In genomic region chr6:143149766-143150291, GRCm38 (mm10) we compare ENCODE assay signal across 22 mouse cellular contexts. TPM values are rescaled to one million over a fixed set of nuclear protein-coding genes. Genes with fewer than 3 reads are reported as not detected.
DNase-seq lines count a peak whose midpoint lies in the region; ATAC-seq and TF ChIP-seq lines count a peak whose summit lies in the region.
"Had no signal": no experiment of that assay in that cellular context is flagged by ENCODE, and none has a peak within 500 bp of the region (broad histone marks: within the 10 kb centered on the region; RNA-seq: fewer than 3 reads in every experiment).

No protein-coding gene starts in this region.

- no peak for ATAC-seq in kidney, embryonic 15.5 days (replicated peaks; ENCODE audit: low FRiP score)
- ATAC-seq: forebrain, embryonic 16.5 days; intestine, embryonic 15.5 days; midbrain, embryonic 13.5 days; Patski had no signal

- H3K4me1 ChIP-seq in heart, embryonic 10.5 days: 0 out of 2 replicates have a peak, but pooled peaks cover 3% of the 10 kb centered on the region
- peaks cover 69% of the 10 kb centered on the region for H3K4me1 ChIP-seq in kidney, embryonic 15.5 days
- H3K4me1 ChIP-seq in ES-Bruce4 (ENCODE audit: control insufficient read depth, insufficient read depth, low read length): peaks cover 5% of the 10 kb centered on the region
- peaks cover 31% of the 10 kb centered on the region for H3K4me1 ChIP-seq in limb, embryonic 10.5 days

- H3K27me3 ChIP-seq in heart, embryonic 10.5 days (ENCODE audit: insufficient read depth, poor library complexity, severe bottlenecking): no peaks in the 10 kb centered on the region
- no peaks in the 10 kb centered on the region for H3K27me3 ChIP-seq in kidney, embryonic 15.5 days
- no peaks in the 10 kb centered on the region for H3K27me3 ChIP-seq in ES-Bruce4 (ENCODE audit: control insufficient read depth, insufficient read depth, low read length, poor library complexity, severe bottlenecking)
- no peaks in the 10 kb centered on the region for H3K27me3 ChIP-seq in limb, embryonic 10.5 days (ENCODE audit: low read depth, poor library complexity, severe bottlenecking)
- H3K27me3 ChIP-seq: embryonic facial prominence, embryonic 15.5 days; hindbrain, embryonic 15.5 days; intestine, embryonic 15.5 days; limb, embryonic 13.5 days; midbrain, embryonic 13.5 days; neural tube, embryonic 13.5 days; Patski had no signal

- no peak for TF ChIP-seq POLR2A in ES-Bruce4 (IDR thresholded peaks at IDR 0.05; ENCODE audit: insufficient read depth, low read length)

- no peak overlapping the region for H3K9ac ChIP-seq in kidney, embryonic 15.5 days
- H3K9ac ChIP-seq in ES-Bruce4 (ENCODE audit: low read depth, poor library complexity, severe bottlenecking): 0 out of 2 replicates have a peak overlapping the region, but pooled peaks have one; percentile 43
- H3K9ac ChIP-seq: embryonic facial prominence, embryonic 15.5 days; hindbrain, embryonic 15.5 days; intestine, embryonic 15.5 days; limb, embryonic 13.5 days; midbrain, embryonic 13.5 days; neural tube, embryonic 13.5 days had no signal

- TF ChIP-seq CTCF in ES-Bruce4 (IDR thresholded peaks at IDR 0.05; ENCODE audit: low read depth, low read length): no peak

- no peak for DNase-seq in heart, embryonic 10.5 days (ENCODE audit: low spot score)
- no peak for DNase-seq in heart, postnatal 36 days
- DNase-seq in kidney, adult 18-20 months: no peak
- peak; percentile 14 for DNase-seq in limb, embryonic 10.5 days (ENCODE audit: low spot score)
- no peak for DNase-seq in frontal cortex, adult 2 months (ENCODE audit: extremely low spot score in 1 of 2, low spot score in 1 of 2)
- DNase-seq: adrenal gland, postnatal 14 days; B cell, adult 2 months; cerebellum, adult 11 months; cerebellum, postnatal 14 days; heart, postnatal 14 days; lung, postnatal 14 days; thymus, postnatal 25 days had no signal

- H3K36me3 ChIP-seq in heart, embryonic 10.5 days: no peaks in the 10 kb centered on the region
- H3K36me3 ChIP-seq in kidney, embryonic 15.5 days: no peaks in the 10 kb centered on the region
- H3K36me3 ChIP-seq in ES-Bruce4 (ENCODE audit: control insufficient read depth, insufficient read depth, low read length, poor library complexity, severe bottlenecking): no peaks in the 10 kb centered on the region
- H3K36me3 ChIP-seq in limb, embryonic 10.5 days: no peaks in the 10 kb centered on the region
- H3K36me3 ChIP-seq: embryonic facial prominence, embryonic 15.5 days; hindbrain, embryonic 15.5 days; intestine, embryonic 15.5 days; limb, embryonic 13.5 days; midbrain, embryonic 13.5 days; neural tube, embryonic 13.5 days had no signal

- TF ChIP-seq EP300 in ES-Bruce4 (IDR thresholded peaks at IDR 0.05; ENCODE audit: insufficient read depth, low read depth, low read length): no peak

- 48% methylated on average over 5 of the region's 5 CpGs for WGBS in heart, embryonic 10.5 days
- 33% methylated on average over 5 of the region's 5 CpGs for WGBS in kidney, embryonic 15.5 days
- WGBS in limb, embryonic 10.5 days: 66% methylated on average over 5 of the region's 5 CpGs

- 0 out of 2 replicates have a peak overlapping the region, but pooled peaks have one; percentile 3 for H3K27ac ChIP-seq in heart, embryonic 10.5 days
- H3K27ac ChIP-seq in kidney, embryonic 15.5 days: peak overlapping the region; percentile 71
- peak overlapping the region; percentile 66 for H3K27ac ChIP-seq in ES-Bruce4 (ENCODE audit: insufficient read depth, low read length)
- no peak overlapping the region for H3K27ac ChIP-seq in limb, embryonic 10.5 days
- H3K27ac ChIP-seq: embryonic facial prominence, embryonic 15.5 days; hindbrain, embryonic 15.5 days; intestine, embryonic 15.5 days; limb, embryonic 13.5 days; midbrain, embryonic 13.5 days; neural tube, embryonic 13.5 days had no signal

- intact Hi-C loops in heart, postnatal 36 days (cut with DNase I): no loop called here

- no peaks in the 10 kb centered on the region for H3K9me3 ChIP-seq in heart, embryonic 10.5 days
- no peaks in the 10 kb centered on the region for H3K9me3 ChIP-seq in kidney, embryonic 15.5 days (replicated peaks)
- no peaks in the 10 kb centered on the region for H3K9me3 ChIP-seq in ES-Bruce4 (replicated peaks; ENCODE audit: control insufficient read depth, insufficient read depth, low read length, poor library complexity, severe bottlenecking)
- no peaks in the 10 kb centered on the region for H3K9me3 ChIP-seq in limb, embryonic 10.5 days (replicated peaks)
- H3K9me3 ChIP-seq: embryonic facial prominence, embryonic 15.5 days; hindbrain, embryonic 15.5 days; intestine, embryonic 15.5 days; limb, embryonic 13.5 days; midbrain, embryonic 13.5 days; neural tube, embryonic 13.5 days had no signal

- H3K4me3 ChIP-seq in heart, embryonic 10.5 days: no peak overlapping the region
- H3K4me3 ChIP-seq in kidney, embryonic 15.5 days (replicated peaks): no peak overlapping the region
- no peak overlapping the region for H3K4me3 ChIP-seq in ES-Bruce4 (ENCODE audit: low read depth, low read length)
- no peak overlapping the region for H3K4me3 ChIP-seq in limb, embryonic 10.5 days
- H3K4me3 ChIP-seq: embryonic facial prominence, embryonic 15.5 days; hindbrain, embryonic 15.5 days; intestine, embryonic 15.5 days; limb, embryonic 13.5 days; midbrain, embryonic 13.5 days; neural tube, embryonic 13.5 days had no signal

- H3K4me2 ChIP-seq in kidney, embryonic 15.5 days: no peak overlapping the region
- H3K4me2 ChIP-seq: embryonic facial prominence, embryonic 15.5 days; hindbrain, embryonic 15.5 days; intestine, embryonic 15.5 days; limb, embryonic 13.5 days; midbrain, embryonic 13.5 days; neural tube, embryonic 13.5 days had no signal

RNA-seq across cellular contexts. Expression of gene Etnk1, which starts 17.2 kb away (rescaled TPM):
- polyA plus RNA-seq in heart, embryonic 10.5 days (2016; fragmentation: Nextera tagmentation; extraction: Ambion mirVana): 16.2 and 18.1 TPM in 2 replicates
- total RNA-seq in heart, postnatal 36 days (2021): 10 to 100 TPM; 23.8 to 26.9 TPM
- 26.4 and 28.2 TPM in 2 replicates for polyA plus RNA-seq in kidney, embryonic 15.5 days (2015; fragmentation: Nextera tagmentation; extraction: Ambion mirVana)
- polyA plus RNA-seq in ES-Bruce4 (2011; ENCODE audit: insufficient read depth, insufficient read length, low read depth, missing spikeins): 140 and 149 TPM in 2 replicates
- polyA plus RNA-seq in limb, embryonic 10.5 days (2016; fragmentation: Nextera tagmentation; extraction: Ambion mirVana): 20.9 and 21.2 TPM in 2 replicates
- 174 and 184 TPM in 2 replicates for polyA plus RNA-seq in frontal cortex, adult 2 months (2012; rRNA removed)

RNA-seq across cellular contexts. Expression of gene C2cd5, which starts 49.9 kb away (rescaled TPM):
- 27.3 and 28.5 TPM in 2 replicates for polyA plus RNA-seq in heart, embryonic 10.5 days (2016; fragmentation: Nextera tagmentation; extraction: Ambion mirVana)
- 10 to 100 TPM; 14.6 to 16.9 TPM for total RNA-seq in heart, postnatal 36 days (2021)
- polyA plus RNA-seq in kidney, embryonic 15.5 days (2015; fragmentation: Nextera tagmentation; extraction: Ambion mirVana): 31.5 and 34.3 TPM in 2 replicates
- polyA plus RNA-seq in ES-Bruce4 (2011; ENCODE audit: insufficient read depth, insufficient read length, low read depth, missing spikeins): 49.6 and 57.2 TPM in 2 replicates
- polyA plus RNA-seq in limb, embryonic 10.5 days (2016; fragmentation: Nextera tagmentation; extraction: Ambion mirVana): 45.3 and 46.1 TPM in 2 replicates
- 95.3 and 98.9 TPM in 2 replicates for polyA plus RNA-seq in frontal cortex, adult 2 months (2012; rRNA removed)
